Mouse (Mus musculus): ENCODE results near the gene Rab28.

Gene Rab28

GRCm38 (mm10) chr5:41708051-41708630 is at the start of gene Rab28:
Gene Rab28 (minus strand): TSS chr5:41708157.
- DNase-seq = peak; percentile 99

- no peak for DNase-seq
Observed at GRCm38 (mm10) chr5:41757338-41757737, 49.4 kb upstream of the Rab28 start.

- DNase-seq = no peak
Observed at GRCm38 (mm10) chr5:41756396-41756795, 48.4 kb upstream of the Rab28 start.

- DNase-seq = no peak
Observed at GRCm38 (mm10) chr5:41755373-41755960, 47.5 kb upstream of the Rab28 start.

- DNase-seq = no peak
Observed at GRCm38 (mm10) chr5:41754836-41755235, 46.9 kb upstream of the Rab28 start.

GRCm38 (mm10) chr5:41754226-41754775 is 46.3 kb upstream of the Rab28 start:
- DNase-seq = no peak

GRCm38 (mm10) chr5:41752721-41753120 is 44.8 kb upstream of the Rab28 start:
- no peak for DNase-seq

- no peak for DNase-seq
Observed at GRCm38 (mm10) chr5:41744898-41745780, 37.2 kb upstream of the Rab28 start.

- no peak for DNase-seq
Observed at GRCm38 (mm10) chr5:41744234-41744633, 36.3 kb upstream of the Rab28 start.

GRCm38 (mm10) chr5:41738817-41739216 is 30.9 kb upstream of the Rab28 start:
- no peak for DNase-seq

GRCm38 (mm10) chr5:41737039-41737438 is 29.1 kb upstream of the Rab28 start:
- DNase-seq = peak; percentile 18

GRCm38 (mm10) chr5:41727017-41727416 is 19.1 kb upstream of the Rab28 start:
- no peak for DNase-seq

GRCm38 (mm10) chr5:41725573-41725972 is 17.6 kb upstream of the Rab28 start:
- DNase-seq = no peak

- peak; percentile 34 for DNase-seq
Observed at GRCm38 (mm10) chr5:41707115-41708015, 592 bp downstream of the Rab28 start.

- no peak for DNase-seq
Observed at GRCm38 (mm10) chr5:41706777-41707114, 1.2 kb downstream of the Rab28 start.

- peak; percentile 37 for DNase-seq
Observed at GRCm38 (mm10) chr5:41701085-41701484, 6.9 kb downstream of the Rab28 start.

- peak; percentile 4 for DNase-seq
Observed at GRCm38 (mm10) chr5:41697958-41698357, 10.0 kb downstream of the Rab28 start.

- no peak for DNase-seq
Observed at GRCm38 (mm10) chr5:41685016-41685415, 22.9 kb downstream of the Rab28 start.

- DNase-seq = no peak
Observed at GRCm38 (mm10) chr5:41683976-41684375, 24.0 kb downstream of the Rab28 start.

GRCm38 (mm10) chr5:41666012-41666411 is 41.9 kb downstream of the Rab28 start:
- no peak for DNase-seq

GRCm38 (mm10) chr5:41636793-41637192 is 71.2 kb downstream of the Rab28 start:
- no peak for DNase-seq

All from kidney, adult 9 months (tissue).